Mouse (Mus musculus) CH12.LX (cell line): ENCODE measurements around the gene Gm20489. TPM values are rescaled to one million over a fixed set of nuclear protein-coding genes. Genes with fewer than 3 reads are reported as not detected.

Experiments
- DNase-seq: peaks from one replicate; pipeline ENCODE4 v3.0.0-alpha.2; 2013; ENCODE audit errors: extremely low read depth
- H3K27ac ChIP-seq: 2 replicates; pipeline ENCODE4 v1.5.1; 2012; ENCODE audit warnings: low read depth, mild to moderate bottlenecking, control low read depth, moderate library complexity; ENCODE audit not compliant: insufficient read depth
- H3K27me3 ChIP-seq: replicated peaks from 2 replicates; pipeline ENCODE3; 2012; ENCODE audit warnings: inconsistent platforms
- H3K36me3 ChIP-seq, 2 experiments: replicated peaks in 1 of 2; 2 replicates each; pipeline versions ENCODE3 to v1.6.1; 2012; ENCODE audit warnings: inconsistent platforms in 1 of 2, low read length in 1 of 2, mild to moderate bottlenecking in 1 of 2, mixed read lengths in 1 of 2, moderate library complexity in 1 of 2; ENCODE audit not compliant: control insufficient read depth in 1 of 2, insufficient read depth in 1 of 2
- H3K4me1 ChIP-seq, 2 experiments: 2 replicates each; pipeline ENCODE4 v1.6.1; 2012; ENCODE audit warnings: inconsistent platforms in 1 of 2, moderate library complexity in 1 of 2; ENCODE audit not compliant: insufficient read depth in 2 of 2, control insufficient read depth in 1 of 2
- H3K4me2 ChIP-seq: 2 replicates; pipeline ENCODE4 v1.6.1; 2012; ENCODE audit warnings: low read depth, mild to moderate bottlenecking, control low read depth; ENCODE audit not compliant: poor library complexity, insufficient read depth, severe bottlenecking
- H3K4me3 ChIP-seq, 3 experiments: fragments of 150-350 bp in 1 of 3; sonication (generic) in 1 of 3; replicated peaks in 1 of 3; 2 replicates each; pipeline versions ENCODE3 to v1.5.1; 2011 to 2012; ENCODE audit warnings: low read depth in 2 of 3, low read length in 2 of 3, mild to moderate bottlenecking in 2 of 3, moderate library complexity in 2 of 3, control low read depth in 1 of 3, improper control_type of control experiment in 1 of 3, inconsistent platforms in 1 of 3, mixed read lengths in 1 of 3; ENCODE audit not compliant: poor library complexity in 1 of 3
- H3K79me2 ChIP-seq: replicated peaks from 2 replicates; pipeline ENCODE4 v1.6.1; 2012; ENCODE audit warnings: mild to moderate bottlenecking, moderate library complexity; ENCODE audit not compliant: control insufficient read depth, poor library complexity, insufficient read depth, severe bottlenecking; ENCODE audit errors: extremely low read depth
- H3K9ac ChIP-seq: 2 replicates; pipeline ENCODE4 v1.6.1; 2012; ENCODE audit warnings: low read depth, mild to moderate bottlenecking, control low read depth, moderate library complexity; ENCODE audit not compliant: insufficient read depth
- H3K9me3 ChIP-seq: replicated peaks from 2 replicates; pipeline ENCODE3; 2012; ENCODE audit warnings: low read length, inconsistent platforms, mixed read lengths
- BHLHE40 ChIP-seq: IDR thresholded peaks from 2 replicates; pipeline ENCODE4 v1.6.1; 2011; ENCODE audit warnings: mild to moderate bottlenecking, low read depth, low read length, improper control_type of control experiment
- CHD1 ChIP-seq: IDR thresholded peaks from 2 replicates; pipeline ENCODE4 v1.6.1; 2012; ENCODE audit warnings: low read depth, low read length, improper control_type of control experiment, inconsistent platforms
- CHD2 ChIP-seq: IDR thresholded peaks from 2 replicates; pipeline ENCODE4 v1.6.1; 2011; ENCODE audit warnings: low read length, improper control_type of control experiment
- E2F4 ChIP-seq: IDR thresholded peaks from 2 replicates; pipeline ENCODE4 v1.6.1; 2011; ENCODE audit warnings: low read depth, low read length, improper control_type of control experiment; ENCODE audit not compliant: insufficient replicate concordance
- ELF1 ChIP-seq: IDR thresholded peaks from 2 replicates; pipeline ENCODE4 v1.6.1; 2014; ENCODE audit warnings: low read depth, mild to moderate bottlenecking, inconsistent platforms, low read length, improper control_type of control experiment
- ETS1 ChIP-seq: conservative IDR thresholded peaks from 2 replicates; pipeline ENCODE4 v1.6.1; 2012; ENCODE audit warnings: low read depth, mild to moderate bottlenecking, inconsistent platforms, low read length, improper control_type of control experiment, moderate library complexity
- GABPA ChIP-seq: IDR thresholded peaks from 2 replicates; pipeline ENCODE4 v1.6.1; 2012; ENCODE audit warnings: low read depth, low read length, improper control_type of control experiment, inconsistent platforms; ENCODE audit not compliant: insufficient replicate concordance
- IRF4 ChIP-seq: IDR thresholded peaks from 2 replicates; pipeline ENCODE4 v1.6.1; 2014; ENCODE audit warnings: low read depth, mild to moderate bottlenecking, inconsistent platforms, low read length, improper control_type of control experiment
- JUND ChIP-seq: conservative IDR thresholded peaks from 2 replicates; pipeline ENCODE4 v1.6.1; 2011; ENCODE audit warnings: low read depth, low read length, improper control_type of control experiment
- KAT2A ChIP-seq: IDR thresholded peaks from 2 replicates; pipeline ENCODE4 v1.6.1; 2012; ENCODE audit warnings: low read length, improper control_type of control experiment, inconsistent platforms; ENCODE audit not compliant: insufficient replicate concordance
- MAFK ChIP-seq: IDR thresholded peaks from 2 replicates; pipeline ENCODE4 v1.6.1; 2011; ENCODE audit warnings: low read length, improper control_type of control experiment; ENCODE audit not compliant: insufficient replicate concordance
- MAX ChIP-seq: IDR thresholded peaks from 2 replicates; pipeline ENCODE4 v1.6.1; 2011; ENCODE audit warnings: low read length, improper control_type of control experiment
- MAZ ChIP-seq: IDR thresholded peaks from 2 replicates; pipeline ENCODE4 v1.6.1; 2012; ENCODE audit warnings: low read depth, mild to moderate bottlenecking, inconsistent platforms, low read length, improper control_type of control experiment, moderate library complexity
- MEF2A ChIP-seq: IDR thresholded peaks from 2 replicates; pipeline ENCODE4 v1.6.1; 2014; ENCODE audit warnings: low read depth, mild to moderate bottlenecking, inconsistent platforms, low read length, improper control_type of control experiment, borderline replicate concordance
- MXI1 ChIP-seq: IDR thresholded peaks from 2 replicates; pipeline ENCODE4 v1.6.1; 2011; ENCODE audit warnings: mild to moderate bottlenecking, low read depth, low read length, improper control_type of control experiment
- MYC ChIP-seq: IDR thresholded peaks from 2 replicates; pipeline ENCODE4 v1.6.1; 2011; ENCODE audit warnings: low read depth, mild to moderate bottlenecking, improper control_type of control experiment, low read length
- NRF1 ChIP-seq: IDR thresholded peaks from 2 replicates; pipeline ENCODE4 v1.6.1; 2014; ENCODE audit warnings: low read depth, mild to moderate bottlenecking, inconsistent platforms, low read length, improper control_type of control experiment, moderate library complexity
- PAX5 ChIP-seq: IDR thresholded peaks from 2 replicates; pipeline ENCODE4 v1.6.1; 2012; ENCODE audit warnings: low read length, inconsistent platforms, mixed read lengths
- POLR2A ChIP-seq: IDR thresholded peaks from 2 replicates; pipeline ENCODE4 v1.6.1; 2011; ENCODE audit warnings: low read depth, mild to moderate bottlenecking, improper control_type of control experiment, low read length
- POLR2AphosphoS2 ChIP-seq: IDR thresholded peaks from 2 replicates; pipeline ENCODE4 v1.6.1; 2011; ENCODE audit warnings: low read depth, low read length, improper control_type of control experiment
- RAD21 ChIP-seq: IDR thresholded peaks from 2 replicates; pipeline ENCODE4 v1.6.1; 2011; ENCODE audit warnings: low read depth, mild to moderate bottlenecking, low read length, improper control_type of control experiment, moderate library complexity
- RCOR1 ChIP-seq: conservative IDR thresholded peaks from 2 replicates; pipeline ENCODE4 v1.6.1; 2012; ENCODE audit warnings: low read depth, mild to moderate bottlenecking, inconsistent platforms, low read length, improper control_type of control experiment
- SIN3A ChIP-seq: IDR thresholded peaks from 2 replicates; pipeline ENCODE4 v1.6.1; 2012; ENCODE audit warnings: low read length, improper control_type of control experiment, inconsistent platforms
- SMC3 ChIP-seq: IDR thresholded peaks from 2 replicates; pipeline ENCODE4 v1.6.1; 2011; ENCODE audit warnings: low read depth, low read length, improper control_type of control experiment
- TCF12 ChIP-seq: IDR thresholded peaks from 2 replicates; pipeline ENCODE4 v1.6.1; 2014; ENCODE audit warnings: low read depth, mild to moderate bottlenecking, inconsistent platforms, low read length, improper control_type of control experiment
- UBTF ChIP-seq: IDR thresholded peaks from 2 replicates; pipeline ENCODE4 v1.6.1; 2012; ENCODE audit warnings: low read depth, mild to moderate bottlenecking, inconsistent platforms, low read length, improper control_type of control experiment, moderate library complexity
- USF1 ChIP-seq: IDR thresholded peaks from 2 replicates; pipeline ENCODE4 v1.6.1; 2014; ENCODE audit warnings: low read depth, mild to moderate bottlenecking, inconsistent platforms, low read length, improper control_type of control experiment
- USF2 ChIP-seq: conservative IDR thresholded peaks from 2 replicates; pipeline ENCODE4 v1.6.1; 2011; ENCODE audit warnings: low read depth, low read length, improper control_type of control experiment
- ZC3H11A ChIP-seq: IDR thresholded peaks from 2 replicates; pipeline ENCODE4 v1.6.1; 2012; ENCODE audit warnings: low read depth, mild to moderate bottlenecking, inconsistent platforms, low read length, improper control_type of control experiment
- ZMIZ1 ChIP-seq: IDR thresholded peaks from 2 replicates; pipeline ENCODE4 v1.6.1; 2012; ENCODE audit warnings: low read depth, mild to moderate bottlenecking, inconsistent platforms, low read length, improper control_type of control experiment
- dilution Hi-C: fragments of 300-500 bp; cut with MboI; formaldehyde crosslinking; loops from 2 replicates; pipeline ENCODE4 v1.14.3; 2020; ENCODE audit warnings: low sequenced_read_pairs; ENCODE audit not compliant: extremely low pct_unique_long_range_greater_than_20kb, extremely low pct_ligation_motif_present
- in situ Hi-C: fragments of 300-500 bp; cut with MboI; formaldehyde crosslinking; loops from 3 replicates; pipeline ENCODE4 v1.14.3; 2019; ENCODE audit warnings: low sequenced_read_pairs, low pct_ligation_motif_present, low pct_unique_long_range_greater_than_20kb, mixed read lengths
- polyA plus RNA-seq: library from polyadenylated mRNA; unstranded; fragments of >175 nt; gene quantifications from 2 replicates; pipeline ENCODE4 v1.2.1, GENCODE M21; 2012; ENCODE audit warnings: low read depth; ENCODE audit not compliant: insufficient read length
- total RNA-seq, 2 experiments: library from RNA; depleted of rRNA; stranded (reverse); fragments of 300-350 nt in 1 of 2; fragments of >200 nt in 1 of 2; gene quantifications; 2 replicates each; pipeline ENCODE4 v1.2.3; 2012 to 2014

The Gm20489 gene
- total and polyA plus RNA-seq, 3 experiments, result 0.30 TPM; not detected in 2

GRCm38 (mm10) chrX:101273410-101273809 is 4.6 kb upstream of the Gm20489 start:
- Histone ChIP-seq H3K9me3 (no peaks in the 10 kb centered on the region), H3K4me3 (peak overlapping the region in 2 of 3 experiments; percentile 35 to 66), H3K36me3 (peaks cover 18 to 30% of the 10 kb centered on the region in 2 experiments), H3K27ac (peak overlapping the region; percentile 75), H3K4me2 (peak overlapping the region; percentile 82), H3K9ac (peak overlapping the region; percentile 70), H3K27me3 (no peaks in the 10 kb centered on the region), H3K79me2 (peaks cover 10% of the 10 kb centered on the region; the same call in 1 of the 2 replicates), H3K4me1 (peaks cover 0 to 44% of the 10 kb centered on the region in 2 experiments; a peak in 2 of 4 replicates)
- DNase-seq, result no peak
- dilution Hi-C loops, result no loop called here
- TF ChIP-seq E2F4, result no peak
- TF ChIP-seq, all 38 proteins: peak for 0
- in situ Hi-C loops, result no loop called here

DNA sequence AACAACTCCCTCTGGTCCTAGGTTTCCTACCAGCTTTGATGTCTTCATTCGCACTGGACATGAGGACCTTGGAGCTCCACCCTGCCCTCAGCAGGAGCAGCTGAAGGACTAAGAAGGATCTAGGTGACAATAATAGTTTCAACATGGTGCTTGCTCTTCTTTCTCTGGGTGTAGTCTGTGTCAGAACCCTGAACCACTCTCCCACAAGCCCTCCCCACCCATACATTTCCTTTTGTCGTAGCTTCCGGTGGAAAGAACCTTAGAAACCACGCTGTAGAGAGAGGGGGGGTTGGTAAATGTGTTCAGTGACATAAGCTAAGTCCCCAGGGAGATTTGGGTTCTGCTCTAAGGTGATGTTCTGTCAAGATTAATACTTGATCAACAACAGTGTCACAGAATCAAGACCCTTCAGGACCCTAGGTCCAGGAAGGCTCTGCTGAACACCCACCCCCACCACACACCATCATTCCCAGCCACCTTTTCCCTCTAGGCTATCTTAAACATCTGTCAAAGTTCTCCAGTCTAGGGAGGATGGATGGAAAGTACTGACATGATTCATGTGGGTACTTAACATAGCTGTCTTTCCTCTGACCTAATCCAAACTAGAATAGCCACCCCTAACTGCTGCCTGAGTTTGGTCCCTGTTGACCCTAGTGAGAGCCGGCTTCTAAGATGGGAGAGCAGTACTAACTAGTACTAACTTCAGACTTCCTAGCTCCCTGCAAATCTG is 633 bp downstream of the Gm20489 start, which contains the start of gene Il2rg:
TSS of gene Il2rg (minus strand) at position 231 of the 730 bp plus-strand sequence.
- peak; percentile 89 for DNase-seq
- Histone ChIP-seq H3K36me3 (peaks cover 26 to 32% of the 10 kb centered on the region in 2 experiments), H3K4me1 (peaks cover 2 to 46% of the 10 kb centered on the region in 2 experiments; a peak in 2 of 4 replicates), H3K9me3 (no peaks in the 10 kb centered on the region), H3K27me3 (no peaks in the 10 kb centered on the region), H3K4me3 (peak within 1 kb of the TSS; percentile 64 to 88 (median 82)), H3K27ac (peak within 1 kb of the TSS; percentile 96), H3K79me2 (peaks cover 28% of the 10 kb centered on the region), H3K4me2 (peak within 1 kb of the TSS; percentile 92), H3K9ac (peak within 1 kb of the TSS; percentile 97)
- dilution Hi-C loops, result no loop called here
- in situ Hi-C loops, result no loop called here
- TF ChIP-seq MAX, result peak; percentile 30; the same call in 1 of the 2 replicates
- TF ChIP-seq SMC3, result no peak
- peak; percentile 51 for TF ChIP-seq IRF4
- peak; percentile 75 for TF ChIP-seq ETS1
- TF ChIP-seq ZMIZ1, result no peak
- TF ChIP-seq MXI1, result peak; percentile 34; the same call in 1 of the 2 replicates
- TF ChIP-seq USF1, result no peak
- TF ChIP-seq E2F4, result no peak
- TF ChIP-seq KAT2A, result 0 out of 2 replicates have a peak, but pooled peaks have one; percentile 42
- TF ChIP-seq NRF1, result no peak
- TF ChIP-seq MYC, result peak; percentile 85
- TF ChIP-seq PAX5, result no peak
- TF ChIP-seq POLR2A, result peak; percentile 76
- 0 out of 2 replicates have a peak, but pooled peaks have one; percentile 55 for TF ChIP-seq RCOR1
- TF ChIP-seq SIN3A, result peak; percentile 33; the same call in 1 of the 2 replicates
- peak; percentile 81; the same call in 1 of the 2 replicates for TF ChIP-seq MAZ
- 0 out of 2 replicates have a peak, but pooled peaks have one; percentile 52 for TF ChIP-seq TCF12
- TF ChIP-seq ZC3H11A, result no peak
- TF ChIP-seq POLR2AphosphoS2, result peak; percentile 74; the same call in 1 of the 2 replicates
- TF ChIP-seq USF2, result no peak
- TF ChIP-seq MAFK, result no peak
- TF ChIP-seq UBTF, result no peak
- TF ChIP-seq RAD21, result no peak
- 0 out of 2 replicates have a peak, but pooled peaks have one; percentile 18 for TF ChIP-seq BHLHE40
- TF ChIP-seq ELF1, result 0 out of 2 replicates have a peak, but pooled peaks have one; percentile 22
- no peak for TF ChIP-seq GABPA
- no peak for TF ChIP-seq CHD1
- TF ChIP-seq CHD2, result peak; percentile 83
- TF ChIP-seq JUND, result peak; percentile 61
- peak; percentile 77 for TF ChIP-seq MEF2A
